Mouse (Mus musculus) neutrophil, adult 5-6 weeks (primary cell): ENCODE measurements around the gene Tldc2. TPM values are rescaled to one million over a fixed set of nuclear protein-coding genes. Genes with fewer than 3 reads are reported as not detected.

Experiments
- ATAC-seq: fragments of 151-379, 151-347 bp; 2 replicates; pipeline ENCODE4 v1.8.0; 2017; ENCODE audit warnings: mild to moderate bottlenecking, moderate TSS enrichment; ENCODE audit not compliant: insufficient number of reproducible peaks, poor library complexity, low FRiP score, severe bottlenecking; ENCODE audit errors: extremely low read depth
- total RNA-seq: library from RNA; stranded (forward); fragments of 200-1000 nt; gene quantifications from 2 replicates; pipeline ENCODE4 v1.2.3, GENCODE M21; 2017

Tldc2 gene
- total RNA-seq, 1 experiment from 2014 or later = not detected

DNA sequence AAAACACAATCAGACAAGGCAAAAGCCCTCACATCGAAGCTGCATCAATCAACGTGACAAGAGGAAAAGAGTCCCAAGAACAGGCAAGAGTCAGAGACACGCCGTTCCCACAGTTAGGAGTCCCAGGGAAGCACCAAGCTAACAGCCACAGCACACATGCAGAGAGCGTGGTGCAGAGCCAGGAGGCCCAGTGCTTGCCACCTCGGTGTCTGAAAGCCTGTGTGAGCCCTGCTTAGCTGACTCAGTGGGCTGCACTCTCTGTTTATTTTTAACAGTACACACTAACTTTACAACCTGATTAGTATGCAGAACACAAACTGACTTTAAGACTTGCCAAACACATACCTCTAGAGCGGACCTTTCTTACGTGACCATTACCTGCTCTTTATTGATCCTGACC lies 17.6 kb downstream of the Tldc2 start:
- ATAC-seq = no peak

GRCm38 (mm10) chr2:157108236-157108635 lies 21.4 kb downstream of the Tldc2 start:
- peak; percentile 51; the same call in 1 of the 2 replicates for ATAC-seq

DNA sequence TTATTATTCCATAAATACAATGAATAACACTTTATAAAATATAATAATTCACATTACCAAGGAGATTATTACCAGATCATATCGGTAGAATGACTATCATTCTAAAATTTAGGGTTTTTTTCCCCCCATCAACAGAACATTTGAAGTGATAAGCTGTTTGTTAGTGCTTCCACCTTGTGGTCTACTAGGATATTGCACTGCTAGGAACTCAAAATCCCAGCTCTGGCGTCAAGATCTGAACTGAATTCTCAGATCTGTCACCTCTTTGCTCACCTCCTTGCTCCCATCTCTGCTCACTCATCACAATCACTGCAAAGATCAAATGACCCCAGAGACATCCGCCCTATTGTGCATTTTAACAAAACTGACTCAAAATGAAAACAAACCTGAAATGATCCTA lies 30.1 kb downstream of the Tldc2 start:
- ATAC-seq = peak; percentile 48; the same call in 1 of the 2 replicates

DNA sequence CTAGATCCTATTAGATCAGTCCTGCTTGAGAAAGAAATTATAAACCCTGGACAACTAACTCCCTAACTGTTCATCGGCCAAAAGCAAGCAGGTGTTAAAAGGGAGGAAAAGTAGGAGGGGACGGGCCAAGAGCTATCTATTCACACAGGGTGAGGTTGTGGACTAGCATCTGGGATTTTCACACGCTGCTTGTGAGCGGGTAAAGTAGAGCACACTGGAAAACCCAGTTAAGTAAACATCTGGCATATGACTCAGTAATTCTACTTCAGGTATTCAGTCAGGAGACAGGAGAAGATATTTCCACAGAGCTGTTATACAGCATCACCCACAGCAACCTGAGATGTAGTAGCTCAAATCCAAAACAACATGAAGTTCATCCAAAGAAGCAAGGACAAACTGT lies 31.7 kb downstream of the Tldc2 start:
- no peak for ATAC-seq

DNA sequence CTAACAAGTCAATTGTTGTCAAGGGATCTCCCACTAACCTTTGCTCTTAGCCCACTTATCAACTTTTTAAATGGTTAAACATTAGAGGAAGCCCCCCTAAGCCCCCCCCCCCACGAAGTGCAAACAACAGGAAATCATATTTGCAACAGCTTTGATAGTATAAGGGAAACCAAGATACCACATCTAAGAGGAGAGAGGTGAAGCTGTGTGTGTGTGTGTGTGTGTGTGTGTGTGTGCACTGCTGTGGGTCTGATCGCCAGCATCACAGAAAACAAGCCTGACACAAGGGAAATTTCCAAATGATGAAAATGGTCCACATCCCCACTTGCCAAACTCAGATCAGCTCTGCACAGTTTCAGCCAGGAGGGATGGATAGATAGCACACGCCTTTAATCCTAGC lies 32.2 kb downstream of the Tldc2 start:
- no peak for ATAC-seq

DNA sequence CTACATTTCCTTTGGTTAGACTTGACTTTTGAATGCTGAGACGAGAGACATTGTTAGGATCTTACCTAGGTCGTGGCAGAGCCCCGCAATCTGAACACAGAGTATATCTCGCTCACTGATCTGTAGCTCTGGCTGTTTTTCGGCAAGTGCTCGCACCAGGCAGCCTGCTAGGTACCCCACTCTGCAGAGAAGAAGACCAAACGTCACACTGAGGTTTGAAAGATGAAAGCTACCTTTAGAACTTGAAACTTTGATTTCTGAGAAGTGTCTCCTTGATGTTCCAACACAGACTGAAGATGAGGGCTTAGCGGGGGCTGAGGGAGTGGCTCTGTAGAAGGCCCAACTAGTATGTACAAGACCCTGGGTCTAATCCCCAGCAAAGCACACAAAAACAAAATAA lies 34.9 kb downstream of the Tldc2 start:
- 0 out of 2 replicates have a peak, but pooled peaks have one; percentile 30 for ATAC-seq

DNA sequence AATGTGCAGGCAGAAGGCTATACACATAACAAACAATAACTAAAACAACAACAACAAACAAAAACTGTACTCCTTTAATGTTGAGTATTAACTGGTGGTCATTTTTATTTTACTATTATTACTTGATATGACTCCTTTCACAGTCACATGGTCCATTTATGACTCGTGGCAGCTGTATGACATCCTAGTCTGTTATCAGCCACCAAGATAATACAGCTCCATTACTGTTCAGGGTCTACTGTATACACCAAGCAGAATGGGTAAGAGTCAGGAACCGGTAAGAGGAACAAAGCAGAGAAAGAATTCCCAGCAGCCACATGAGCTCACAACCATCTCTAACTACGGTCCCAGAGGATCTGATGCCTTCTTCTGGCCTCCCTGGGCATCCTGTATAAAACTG lies 38.4 kb downstream of the Tldc2 start:
- no peak for ATAC-seq

- no peak for ATAC-seq
Measured at GRCm38 (mm10) chr2:157127370-157127769, 40.5 kb downstream of the Tldc2 start.

- no peak for ATAC-seq
Measured at GRCm38 (mm10) chr2:157128072-157128471, 41.2 kb downstream of the Tldc2 start.

DNA sequence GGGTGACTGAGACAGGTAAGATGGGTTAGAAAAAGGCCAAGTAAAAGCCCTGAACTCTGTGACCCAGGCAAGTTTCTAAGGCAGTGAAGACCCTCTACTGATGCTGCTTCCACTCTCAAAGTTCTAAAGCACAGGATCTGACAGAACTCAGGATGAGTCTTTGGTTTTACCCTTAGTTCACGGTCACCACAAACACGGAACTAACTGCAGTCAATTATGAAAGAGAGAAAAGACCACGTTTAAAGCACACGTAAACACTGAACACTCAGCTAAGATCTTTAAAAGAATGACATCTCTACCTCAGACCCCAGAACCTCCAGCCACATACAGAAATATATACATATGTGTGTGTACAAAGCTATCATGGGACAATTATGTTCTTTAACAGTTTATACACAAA lies 42.2 kb downstream of the Tldc2 start:
- no peak for ATAC-seq

DNA sequence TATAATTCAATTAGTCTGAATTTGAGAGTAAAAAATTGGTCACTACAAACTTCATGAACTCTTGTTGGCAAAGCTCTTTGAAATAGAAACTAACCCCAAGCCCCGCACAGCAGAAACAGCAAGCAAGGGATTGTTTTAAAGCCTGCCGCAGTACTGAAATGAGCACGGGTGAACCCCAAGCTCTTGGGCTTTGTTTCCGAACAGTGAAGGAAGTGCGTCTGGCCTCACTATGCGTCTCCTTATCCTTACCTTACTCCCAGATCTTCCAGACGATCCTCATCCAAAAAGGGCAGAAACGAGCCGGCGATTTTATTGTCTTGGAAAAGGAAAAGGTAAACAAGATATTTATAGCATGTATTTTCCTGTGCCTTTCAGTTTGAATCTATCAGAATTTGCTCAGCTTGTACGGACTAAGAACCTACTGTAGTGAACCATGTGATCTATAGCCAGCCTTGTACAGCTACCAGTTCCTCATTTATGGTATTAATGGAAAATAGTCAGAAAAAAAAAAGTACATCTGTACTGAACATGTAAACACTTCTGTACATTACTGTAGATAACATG lies 42.8 kb downstream of the Tldc2 start:
- ATAC-seq = 0 out of 2 replicates have a peak, but pooled peaks have one; percentile 17

- ATAC-seq = no peak
Measured at GRCm38 (mm10) chr2:157130813-157131514, 44.1 kb downstream of the Tldc2 start.

- ATAC-seq = no peak
Measured at GRCm38 (mm10) chr2:157132086-157132485, 45.2 kb downstream of the Tldc2 start.

- no peak for ATAC-seq
Measured at GRCm38 (mm10) chr2:157132686-157133540, 46.1 kb downstream of the Tldc2 start.

DNA sequence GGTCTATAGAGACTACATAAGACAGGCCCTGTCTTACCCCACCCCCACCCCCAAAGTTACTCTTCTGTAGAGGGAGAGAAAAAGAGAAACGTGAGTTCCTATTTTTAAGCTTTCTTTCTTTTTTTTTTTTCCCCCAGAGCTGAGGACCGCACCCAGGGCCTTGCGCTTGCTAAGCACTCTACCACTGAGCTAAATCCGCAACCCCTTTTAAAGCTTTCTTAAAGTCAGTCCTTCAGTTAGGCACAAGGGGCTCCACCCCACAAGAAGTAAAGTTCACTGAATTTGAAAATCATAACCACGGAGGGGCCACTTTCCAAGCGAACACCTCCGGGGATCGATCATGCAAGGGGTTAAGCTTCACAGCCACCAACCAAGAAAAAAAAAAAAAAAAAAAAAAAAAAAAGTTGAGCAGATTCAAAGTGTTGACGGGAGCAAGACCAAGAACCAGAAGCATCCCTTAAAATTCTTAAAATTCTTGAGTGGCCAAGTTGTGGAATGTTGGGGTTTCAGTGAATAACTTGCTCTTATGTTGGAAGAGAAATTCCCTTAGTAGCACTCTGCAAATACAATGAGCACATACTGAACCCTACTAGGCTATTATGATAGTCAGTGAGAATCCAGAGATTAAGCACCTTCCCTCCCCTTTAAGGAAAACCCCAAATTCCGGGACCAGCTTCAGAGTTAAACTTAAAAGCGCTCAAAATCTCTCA lies 47.1 kb downstream of the Tldc2 start:
- ATAC-seq = peak; percentile 23

- 0 out of 2 replicates have a peak, but pooled peaks have one; percentile 0 for ATAC-seq
Measured at GRCm38 (mm10) chr2:157134479-157134931, 47.6 kb downstream of the Tldc2 start.

GRCm38 (mm10) chr2:157135014-157135413 lies 48.2 kb downstream of the Tldc2 start, which contains the start of gene Samhd1:
Samhd1 (minus strand) TSS chr2:157135265.
- peak; percentile 68 for ATAC-seq

DNA sequence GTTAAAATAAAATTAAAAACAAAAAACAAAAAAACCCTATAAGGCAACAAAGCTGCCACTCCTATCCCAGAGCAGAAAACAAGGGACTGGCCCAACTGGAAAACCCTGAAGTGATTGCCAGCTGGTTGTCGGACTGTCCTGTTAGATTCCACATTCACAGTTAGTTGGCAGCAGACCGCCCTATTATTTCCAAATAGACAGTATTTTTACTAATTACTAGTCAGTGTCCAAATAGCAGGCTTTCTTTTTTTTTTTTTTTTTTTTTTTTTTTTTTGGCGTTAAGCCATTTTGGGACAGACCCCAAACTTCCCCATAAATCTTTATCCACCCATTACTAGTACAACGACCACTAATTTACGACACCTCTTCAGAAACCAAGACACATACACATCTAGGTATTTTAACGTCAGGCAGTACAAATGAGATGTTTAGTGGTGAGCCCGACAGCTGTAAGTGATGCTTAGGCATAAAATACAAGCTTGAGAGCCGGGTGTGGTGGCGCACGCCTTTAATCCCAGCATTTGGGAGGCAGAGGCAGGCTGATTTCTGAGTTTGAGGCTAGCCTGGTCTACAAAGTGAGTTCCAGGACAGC lies 48.8 kb downstream of the Tldc2 start:
- ATAC-seq = no peak

DNA sequence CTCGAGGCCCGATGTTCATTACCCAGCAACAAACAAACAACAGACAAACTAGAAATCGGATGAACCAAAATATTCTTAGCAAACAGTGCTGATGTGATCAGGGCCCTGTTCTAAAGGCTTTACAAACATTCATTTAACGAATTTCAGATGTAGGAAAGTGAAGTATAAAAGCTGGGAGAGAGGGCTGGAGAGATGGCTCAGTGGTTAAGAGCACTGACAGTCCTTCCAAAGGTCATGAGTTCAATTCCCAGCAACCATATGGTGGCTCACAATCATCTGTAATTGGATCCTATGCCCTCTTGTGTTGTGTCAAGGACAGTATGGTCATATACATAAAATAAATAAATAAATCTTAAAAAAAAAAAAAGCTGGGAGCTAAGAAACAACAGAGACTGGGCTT lies 49.3 kb downstream of the Tldc2 start:
- no peak for ATAC-seq
